Mouse (Mus musculus) stomach, embryonic 16.5 days (tissue): ENCODE data around the gene 4930595D18Rik. TPM values are rescaled to one million over a fixed set of nuclear protein-coding genes. Genes with fewer than 3 reads are reported as not detected.

Source experiments
- ATAC-seq: fragments of 200-750 bp; cut with Nextera tagmentation; 2 replicates; pipeline ENCODE4 v1.8.0; 2017; ENCODE audit warnings: moderate number of reproducible peaks, moderate TSS enrichment; ENCODE audit not compliant: insufficient read depth, low FRiP score
- H3K27ac ChIP-seq: fragments of 300-500 bp; sonication (generic); 2 replicates; pipeline ENCODE4 v1.5.1; 2014; ENCODE audit warnings: low read length
- H3K27me3 ChIP-seq: fragments of 300-500 bp; sonication (generic); 2 replicates; pipeline ENCODE4 v1.6.1; 2014; ENCODE audit warnings: low read length, control low read depth, mixed read lengths; ENCODE audit not compliant: control insufficient read depth, insufficient read depth
- H3K36me3 ChIP-seq: fragments of 300-500 bp; sonication (generic); 2 replicates; pipeline ENCODE4 v1.6.1; 2014; ENCODE audit warnings: low read length; ENCODE audit not compliant: control insufficient read depth, insufficient read depth
- H3K4me1 ChIP-seq: fragments of 300-500 bp; sonication (generic); 2 replicates; pipeline ENCODE4 v1.6.1; 2014; ENCODE audit warnings: low read length, control low read depth, mixed read lengths; ENCODE audit not compliant: control insufficient read depth, insufficient read depth
- H3K4me2 ChIP-seq: fragments of 300-500 bp; sonication (generic); 2 replicates; pipeline ENCODE4 v1.6.1; 2014; ENCODE audit warnings: low read depth, low read length, mixed read lengths
- H3K4me3 ChIP-seq: fragments of 300-500 bp; sonication (generic); replicated peaks from 2 replicates; pipeline ENCODE4 v1.5.1; 2014; ENCODE audit warnings: mild to moderate bottlenecking, low read length
- H3K9ac ChIP-seq: fragments of 300-500 bp; sonication (generic); 2 replicates; pipeline ENCODE4 v1.6.1; 2014; ENCODE audit warnings: low read length
- H3K9me3 ChIP-seq: fragments of 300-500 bp; sonication (generic); replicated peaks from 2 replicates; pipeline ENCODE4 v1.6.1; 2016; ENCODE audit warnings: low read length, control low read depth; ENCODE audit not compliant: control insufficient read depth
- WGBS: fragments of 180-500 bp; shearing (Covaris S2); extraction: QIAGEN DNeasy Blood & Tissue Kit; methylation state at CpG from one replicate; pipeline ENCODE4 v1.1.7; 2014; 5-methylcytosine and 5-hydroxymethylcytosine counted together
- polyA plus RNA-seq: library from polyadenylated mRNA; unstranded; fragments of >200 nt; fragmentation: Nextera tagmentation; extraction: Ambion mirVana; gene quantifications from 2 replicates; pipeline ENCODE4 v1.2.1, GENCODE M21; 2015

4930595D18Rik gene
- polyA plus RNA-seq, 1 experiment from 2014 or later: not detected

GRCm38 (mm10) chr12:111111176-111111575, 73.1 kb downstream of the 4930595D18Rik start:
- Histone ChIP-seq H3K4me1 (no peaks in the 10 kb centered on the region), H3K36me3 (peaks cover 23% of the 10 kb centered on the region; the same call in 1 of the 2 replicates), H3K4me3 (no peak overlapping the region), H3K9ac (no peak overlapping the region), H3K9me3 (no peaks in the 10 kb centered on the region), H3K27me3 (no peaks in the 10 kb centered on the region), H3K4me2 (no peak overlapping the region), H3K27ac (no peak overlapping the region)
- ATAC-seq: no peak
- 92% methylated on average over 8 of the region's 8 CpGs for WGBS

Other genes starting within 250 kb of the 4930595D18Rik start
- 17.4 and 18.5 TPM in 2 replicates for gene Ankrd9, start 205.5 kb downstream of the 4930595D18Rik start, polyA plus RNA-seq
- 9.5 and 10.9 TPM in 2 replicates for gene Rcor1, start 145.1 kb downstream of the 4930595D18Rik start, polyA plus RNA-seq
- 8.2 and 8.4 TPM in 2 replicates for gene Traf3, start 18.1 kb downstream of the 4930595D18Rik start, polyA plus RNA-seq
- gene Amn, start 86.6 kb upstream of the 4930595D18Rik start, polyA plus RNA-seq: 11.3 and 16.3 TPM in 2 replicates
- 29.3 and 32.9 TPM in 2 replicates for gene Cdc42bpb, start 193.2 kb upstream of the 4930595D18Rik start, polyA plus RNA-seq
- 1.4 and 1.6 TPM in 2 replicates for gene Lbhd2, start 222.3 kb upstream of the 4930595D18Rik start, polyA plus RNA-seq
- 9.0 and 9.6 TPM in 2 replicates for gene Exoc3l4, start 232.5 kb upstream of the 4930595D18Rik start, polyA plus RNA-seq